Mouse (Mus musculus): ENCODE data around the gene E2f3. TPM values are rescaled to one million over a fixed set of nuclear protein-coding genes. Genes with fewer than 3 reads are reported as not detected.

Gene E2f3
- polyA plus RNA-seq (2015; fragmentation: Nextera tagmentation; extraction: Ambion mirVana), result 2.4 and 2.6 TPM in 2 replicates

- peaks cover 18% of the 10 kb centered on the region; the same call in 1 of the 2 replicates for H3K4me1 ChIP-seq (ENCODE audit: insufficient read depth)
Measured at GRCm38 (mm10) chr13:29985855-29986755, at the start of gene E2f3. TSS of gene E2f3 (minus strand) at chr13:29986063.

GRCm38 (mm10) chr13:30034540-30034939 is 48.7 kb upstream of the E2f3 start:
- Histone ChIP-seq H3K4me2 (ENCODE audit: low read depth, low read length) (no peak overlapping the region), H3K9me3 (ENCODE audit: low read length) (no peaks in the 10 kb centered on the region), H3K4me1 (ENCODE audit: insufficient read depth) (no peaks in the 10 kb centered on the region), H3K27ac (ENCODE audit: low read depth) (no peak overlapping the region), H3K9ac (replicated peaks) (no peak overlapping the region), H3K4me3 (ENCODE audit: low read depth, low read length) (no peak overlapping the region), H3K36me3 (replicated peaks; ENCODE audit: insufficient read depth, low read length) (no peaks in the 10 kb centered on the region), H3K27me3 (ENCODE audit: insufficient read depth, low read length) (no peaks in the 10 kb centered on the region)
- WGBS (ENCODE audit: insufficient replicate concordance), result 64% methylated on average over 5 of the region's 5 CpGs
- ATAC-seq, result no peak
- DNase-seq, result no peak
- no peak for TF ChIP-seq CTCF (IDR thresholded peaks at IDR 0.05; ENCODE audit: low read depth)
- no peak for TF ChIP-seq EP300 (IDR thresholded peaks at IDR 0.05; ENCODE audit: low read depth)

More at GRCm38 (mm10) chr13:29985855-29986755, at the start of gene E2f3:
- Histone ChIP-seq H3K36me3 (replicated peaks; ENCODE audit: insufficient read depth, low read length) (no peaks in the 10 kb centered on the region), H3K27me3 (ENCODE audit: insufficient read depth, low read length) (no peaks in the 10 kb centered on the region), H3K27ac (ENCODE audit: low read depth) (peak within 1 kb of the TSS; percentile 97), H3K9me3 (ENCODE audit: low read length) (no peaks in the 10 kb centered on the region), H3K4me2 (ENCODE audit: low read depth, low read length) (peak within 1 kb of the TSS; percentile 100), H3K4me3 (ENCODE audit: low read depth, low read length) (peak within 1 kb of the TSS; percentile 91), H3K9ac (replicated peaks) (peak within 1 kb of the TSS; percentile 99)
- WGBS (ENCODE audit: insufficient replicate concordance), result under 1% methylated on average over 45 of the region's 45 CpGs
- peak; percentile 94 for ATAC-seq
- TF ChIP-seq EP300 (IDR thresholded peaks at IDR 0.05; ENCODE audit: low read depth) (peak; percentile 37; the same call in 1 of the 2 replicates), CTCF (IDR thresholded peaks at IDR 0.05; ENCODE audit: low read depth) (no peak)
- DNase-seq, result peak; percentile 98

GRCm38 (mm10) chr13:30031684-30032335 is 45.9 kb upstream of the E2f3 start:
- TF ChIP-seq CTCF (IDR thresholded peaks at IDR 0.05; ENCODE audit: low read depth), result no peak
- TF ChIP-seq EP300 (IDR thresholded peaks at IDR 0.05; ENCODE audit: low read depth), result no peak
- H3K27me3 ChIP-seq (ENCODE audit: insufficient read depth, low read length), result no peaks in the 10 kb centered on the region
- no peaks in the 10 kb centered on the region for H3K9me3 ChIP-seq (ENCODE audit: low read length)
- H3K9ac ChIP-seq (replicated peaks), result no peak overlapping the region
- DNase-seq (no peak), ATAC-seq (no peak)
- H3K4me3 ChIP-seq (ENCODE audit: low read depth, low read length), result no peak overlapping the region
- H3K36me3 ChIP-seq (replicated peaks; ENCODE audit: insufficient read depth, low read length), result no peaks in the 10 kb centered on the region
- no peak overlapping the region for H3K4me2 ChIP-seq (ENCODE audit: low read depth, low read length)
- H3K4me1 ChIP-seq (ENCODE audit: insufficient read depth), result no peaks in the 10 kb centered on the region
- 72% methylated on average over 13 of the region's 13 CpGs for WGBS (ENCODE audit: insufficient replicate concordance)
- H3K27ac ChIP-seq (ENCODE audit: low read depth), result no peak overlapping the region

GRCm38 (mm10) chr13:30027841-30028240 is 42.0 kb upstream of the E2f3 start:
- ATAC-seq, result no peak
- Histone ChIP-seq H3K4me3 (ENCODE audit: low read depth, low read length) (no peak overlapping the region), H3K9ac (replicated peaks) (no peak overlapping the region), H3K4me1 (ENCODE audit: insufficient read depth) (no peaks in the 10 kb centered on the region), H3K27ac (ENCODE audit: low read depth) (no peak overlapping the region), H3K36me3 (replicated peaks; ENCODE audit: insufficient read depth, low read length) (no peaks in the 10 kb centered on the region), H3K27me3 (ENCODE audit: insufficient read depth, low read length) (no peaks in the 10 kb centered on the region), H3K9me3 (ENCODE audit: low read length) (no peaks in the 10 kb centered on the region), H3K4me2 (ENCODE audit: low read depth, low read length) (no peak overlapping the region)
- 74% methylated on average over 3 of the region's 3 CpGs for WGBS (ENCODE audit: insufficient replicate concordance)
- no peak for DNase-seq
- TF ChIP-seq CTCF (IDR thresholded peaks at IDR 0.05; ENCODE audit: low read depth), result no peak
- no peak for TF ChIP-seq EP300 (IDR thresholded peaks at IDR 0.05; ENCODE audit: low read depth)

- Histone ChIP-seq H3K27me3 (ENCODE audit: insufficient read depth, low read length) (no peaks in the 10 kb centered on the region), H3K9ac (replicated peaks) (no peak overlapping the region), H3K36me3 (replicated peaks; ENCODE audit: insufficient read depth, low read length) (no peaks in the 10 kb centered on the region), H3K4me2 (ENCODE audit: low read depth, low read length) (no peak overlapping the region), H3K4me3 (ENCODE audit: low read depth, low read length) (no peak overlapping the region), H3K27ac (ENCODE audit: low read depth) (no peak overlapping the region), H3K9me3 (ENCODE audit: low read length) (no peaks in the 10 kb centered on the region), H3K4me1 (ENCODE audit: insufficient read depth) (no peaks in the 10 kb centered on the region)
- 78% methylated on average over 2 of the region's 2 CpGs for WGBS (ENCODE audit: insufficient replicate concordance)
- TF ChIP-seq EP300 (IDR thresholded peaks at IDR 0.05; ENCODE audit: low read depth) (no peak), CTCF (IDR thresholded peaks at IDR 0.05; ENCODE audit: low read depth) (no peak)
- ATAC-seq (no peak), DNase-seq (no peak)
Measured at GRCm38 (mm10) chr13:30022487-30022886, 36.6 kb upstream of the E2f3 start.

GRCm38 (mm10) chr13:30018573-30018972 is 32.7 kb upstream of the E2f3 start:
- no peak overlapping the region for H3K9ac ChIP-seq (replicated peaks)
- H3K27ac ChIP-seq (ENCODE audit: low read depth), result no peak overlapping the region
- no peaks in the 10 kb centered on the region for H3K36me3 ChIP-seq (replicated peaks; ENCODE audit: insufficient read depth, low read length)
- no peaks in the 10 kb centered on the region for H3K9me3 ChIP-seq (ENCODE audit: low read length)
- ATAC-seq (no peak), DNase-seq (no peak)
- no peak overlapping the region for H3K4me2 ChIP-seq (ENCODE audit: low read depth, low read length)
- H3K4me1 ChIP-seq (ENCODE audit: insufficient read depth), result no peaks in the 10 kb centered on the region
- 75% methylated on average over 2 of the region's 2 CpGs for WGBS (ENCODE audit: insufficient replicate concordance)
- TF ChIP-seq EP300 (IDR thresholded peaks at IDR 0.05; ENCODE audit: low read depth), result no peak
- no peak for TF ChIP-seq CTCF (IDR thresholded peaks at IDR 0.05; ENCODE audit: low read depth)
- no peaks in the 10 kb centered on the region for H3K27me3 ChIP-seq (ENCODE audit: insufficient read depth, low read length)
- no peak overlapping the region for H3K4me3 ChIP-seq (ENCODE audit: low read depth, low read length)
